14 mouse cellular contexts compared by ENCODE assay signal in the genomic region with DNA sequence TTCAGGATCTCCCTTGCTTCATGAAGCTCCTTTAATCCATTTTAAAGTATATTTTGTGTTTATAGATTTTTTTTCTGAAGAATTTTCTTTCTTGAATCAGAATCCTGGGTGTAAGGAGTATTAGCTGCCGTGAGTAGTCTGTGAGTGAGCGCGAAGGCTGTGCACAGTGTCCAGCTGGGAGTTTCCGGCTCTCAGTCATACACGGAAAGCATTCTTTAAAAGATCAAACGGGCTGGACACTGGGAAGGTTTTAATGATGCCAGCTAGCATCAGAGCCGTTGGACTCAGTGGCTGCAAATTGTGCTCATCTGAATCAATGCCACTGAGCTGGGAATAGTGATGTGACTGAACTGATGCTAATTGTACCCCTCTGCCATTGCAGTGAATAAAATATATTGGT.
DNase-seq lines count a peak whose midpoint lies in the region; ATAC-seq lines count a peak whose summit lies in the region.
"Had no signal": no experiment of that assay in that cellular context is flagged by ENCODE, and none has a peak within 500 bp of the region (broad histone marks: within the 10 kb centered on the region; RNA-seq: fewer than 3 reads in every experiment).

No protein-coding gene starts in this region.

- 0 out of 2 replicates have a peak overlapping the region, but pooled peaks have one; percentile 18 for H3K4me2 ChIP-seq in hindbrain, embryonic 14.5 days (replicated peaks)
- H3K4me2 ChIP-seq: embryonic facial prominence, embryonic 12.5 days; hindbrain, embryonic 15.5 days; lung, embryonic 14.5 days had no signal

- H3K9me3 ChIP-seq in hindbrain, embryonic 14.5 days (ENCODE audit: control insufficient read depth, low read length), result no peaks in the 10 kb centered on the region
- H3K9me3 ChIP-seq: embryonic facial prominence, embryonic 12.5 days; hindbrain, embryonic 15.5 days had no signal

- H3K27ac ChIP-seq in hindbrain, embryonic 14.5 days, result 0 out of 2 replicates have a peak overlapping the region, but pooled peaks have one; percentile 36
- H3K27ac ChIP-seq: embryonic facial prominence, embryonic 12.5 days; hindbrain, embryonic 15.5 days had no signal

- ATAC-seq in hindbrain, embryonic 14.5 days (ENCODE audit: low FRiP score), result no peak
- ATAC-seq in CD4-positive, CD25-positive, alpha-beta regulatory T cell, adult 4 months, result no peak

- 34% methylated on average over 7 of the region's 7 CpGs for WGBS in hindbrain, embryonic 14.5 days

- H3K36me3 ChIP-seq in hindbrain, embryonic 14.5 days (replicated peaks; ENCODE audit: control insufficient read depth, insufficient read depth), result no peaks in the 10 kb centered on the region
- H3K36me3 ChIP-seq: embryonic facial prominence, embryonic 12.5 days; hindbrain, embryonic 15.5 days had no signal

- H3K9ac ChIP-seq in hindbrain, embryonic 14.5 days, result no peak overlapping the region
- H3K9ac ChIP-seq: embryonic facial prominence, embryonic 12.5 days; hindbrain, embryonic 15.5 days; lung, embryonic 14.5 days had no signal

- H3K4me3 ChIP-seq in hindbrain, embryonic 14.5 days (replicated peaks; ENCODE audit: low read length), result no peak overlapping the region
- H3K4me3 ChIP-seq: embryonic facial prominence, embryonic 12.5 days; hindbrain, embryonic 15.5 days had no signal

- no peaks in the 10 kb centered on the region for H3K27me3 ChIP-seq in hindbrain, embryonic 14.5 days (ENCODE audit: control insufficient read depth, insufficient read depth, low read length)
- H3K27me3 ChIP-seq: CH12.LX; embryonic facial prominence, embryonic 12.5 days; hindbrain, embryonic 15.5 days had no signal

- peaks cover 13% of the 10 kb centered on the region for H3K4me1 ChIP-seq in hindbrain, embryonic 14.5 days (replicated peaks; ENCODE audit: control insufficient read depth, insufficient read depth, low read length)

- DNase-seq in embryo, embryonic 10 days (ENCODE audit: low spot score), result peak; percentile 60
- DNase-seq in embryo, embryonic 9.5 days (ENCODE audit: extremely low spot score), result no peak
- DNase-seq in right cerebral cortex, postnatal 10 days (ENCODE audit: low spot score in 2 of 2), result peak; percentile 41 to 56
- no peak for DNase-seq in right cerebral cortex, postnatal 14 days
- no peak for DNase-seq in hindbrain, embryonic 14.5 days (ENCODE audit: low spot score)
- peak; percentile 42 for DNase-seq in retina, postnatal 1 day
- DNase-seq in gastrocnemius, postnatal 25 days, result no peak
- DNase-seq: kidney, postnatal 36 days; lung, embryonic 14.5 days; right cerebral cortex, adult 18-20 months had no signal

Comparison
In these comparisons a context has a peak if more than half of its experiments do, and no peak if none do; other contexts are left out.
1. DNase-seq: peak in embryo, embryonic 10 days (single experiment), right cerebral cortex, postnatal 10 days (2 of 2) and retina, postnatal 1 day (single experiment); none in embryo, embryonic 9.5 days (single experiment), right cerebral cortex, postnatal 14 days (single experiment), hindbrain, embryonic 14.5 days (single experiment) and gastrocnemius, postnatal 25 days (single experiment).